Mouse (Mus musculus) cerebellum, adult 9-11 months (tissue): ENCODE measurements at regions not wholly inside any gene's neighbourhood (a gene's known extent, or its start where the extent isn't known, plus 50 kb on each side); places are given as distances from the start of the nearest gene placed in this dataset.

Experiments used
- DNase-seq: peaks from one replicate; pipeline ENCODE4 v3.0.0; 2022

DNA sequence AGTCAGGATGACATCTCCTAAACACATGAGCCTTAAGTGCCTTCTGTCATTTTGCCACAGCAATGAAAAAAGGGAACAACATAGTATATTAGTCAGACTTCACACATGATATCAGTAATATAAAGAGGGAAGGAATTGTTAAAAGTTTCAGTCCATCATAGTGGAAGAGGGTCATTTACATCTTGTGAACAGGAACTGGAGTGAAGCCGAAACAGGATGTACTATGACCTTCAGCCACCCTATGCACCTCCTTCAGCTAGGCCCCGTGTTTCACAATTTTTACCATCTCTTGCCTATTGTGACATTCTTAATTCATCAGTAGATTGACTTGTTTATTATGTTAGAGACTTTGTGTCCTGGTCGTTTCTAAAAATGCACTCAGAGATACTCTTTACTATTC lies 59.8 kb upstream of the St3gal5 start:
- DNase-seq = no peak

DNA sequence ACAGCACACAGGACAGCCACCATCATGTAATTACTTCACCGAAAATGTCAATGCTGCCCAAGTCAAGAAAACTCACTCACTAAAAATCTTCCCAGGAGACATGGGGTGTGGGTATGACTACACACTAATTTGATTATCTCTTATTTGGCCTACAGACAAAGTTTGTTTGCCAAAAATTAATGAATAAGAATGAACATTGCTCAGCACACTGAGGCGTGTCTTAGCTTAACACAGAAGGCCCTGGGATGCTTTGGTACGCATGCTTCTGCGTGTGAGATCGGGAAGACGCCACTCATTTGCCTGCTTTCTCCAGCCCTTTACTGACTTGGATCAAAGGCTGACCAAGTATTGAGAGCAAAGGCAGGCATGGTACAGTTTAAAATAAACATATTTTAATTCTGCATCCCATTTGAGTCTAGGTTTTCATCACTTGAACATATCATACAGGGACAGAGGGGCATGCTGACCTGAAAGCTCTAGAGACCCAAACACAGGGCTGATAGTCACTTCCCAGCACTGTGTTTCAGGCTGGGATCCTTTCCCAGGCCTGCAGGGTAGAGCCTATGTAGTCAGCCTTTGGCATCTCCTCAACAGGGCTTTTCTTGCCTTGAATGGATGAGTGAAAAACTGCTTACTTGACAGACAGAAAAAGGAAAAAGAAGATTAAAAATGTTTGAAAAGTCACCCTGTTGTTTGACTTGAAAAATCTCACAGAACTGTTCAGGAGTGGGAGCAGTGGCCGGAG lies 53.3 kb upstream of the St3gal5 start:
- peak; percentile 29 for DNase-seq
